Mouse (Mus musculus) splenic B cell, adult 2 months (primary cell): Measurements from ENCODE around the gene Gm28048.

Source experiments
- DNase-seq: peaks from one replicate; pipeline ENCODE4 v3.0.0-alpha.2; 2011; ENCODE audit warnings: low read depth, low spot score
- H3K27me3 ChIP-seq: 2 replicates; pipeline ENCODE4 v1.6.1; 2012; ENCODE audit warnings: mild to moderate bottlenecking, low read length, moderate library complexity, mixed read lengths; ENCODE audit not compliant: control insufficient read depth, poor library complexity, insufficient read depth, severe bottlenecking
- H3K36me3 ChIP-seq: 2 replicates; pipeline ENCODE4 v1.6.1; 2012; ENCODE audit warnings: mild to moderate bottlenecking, low read length, moderate library complexity, mixed read lengths; ENCODE audit not compliant: control insufficient read depth, poor library complexity, insufficient read depth, severe bottlenecking

Gene Gm28048

DNA sequence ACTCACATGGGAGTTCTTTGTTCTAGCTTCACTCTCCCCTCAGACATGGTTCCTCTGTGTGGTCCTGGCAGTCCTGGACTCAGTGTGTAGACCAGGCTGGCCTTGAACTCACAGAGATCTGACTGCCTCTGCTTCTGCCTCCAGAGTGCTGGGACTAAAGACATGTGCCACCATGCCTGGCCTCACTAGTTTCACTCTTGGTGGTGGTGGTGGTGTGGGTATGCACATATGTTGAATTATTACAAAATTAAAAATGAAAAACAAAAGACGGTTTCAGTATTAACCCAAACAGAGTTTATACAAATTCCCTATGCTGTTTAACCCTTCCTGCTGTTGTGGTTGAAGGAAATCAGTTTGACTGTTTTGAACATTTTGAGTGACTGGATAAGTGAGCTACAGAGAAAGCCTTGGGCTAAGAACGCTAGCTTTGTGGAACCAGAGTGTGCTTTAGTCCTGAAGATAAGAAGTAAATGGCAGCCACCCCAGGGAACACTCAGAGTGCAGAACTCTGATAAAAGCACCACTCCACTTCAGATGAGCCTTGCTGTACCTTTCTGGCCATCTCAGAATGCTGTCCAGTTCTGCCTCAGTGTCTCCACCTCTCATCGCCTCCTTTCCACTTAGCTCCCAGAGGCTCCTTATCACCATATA lies 105.1 kb downstream of the Gm28048 start:
- Histone ChIP-seq H3K36me3 (no peaks in the 10 kb centered on the region), H3K27me3 (no peaks in the 10 kb centered on the region)
- no peak for DNase-seq

- H3K36me3 ChIP-seq: no peaks in the 10 kb centered on the region
- DNase-seq: no peak
- H3K27me3 ChIP-seq: no peaks in the 10 kb centered on the region
Measured at GRCm38 (mm10) chr11:22875279-22875678, 106.6 kb downstream of the Gm28048 start.

DNA sequence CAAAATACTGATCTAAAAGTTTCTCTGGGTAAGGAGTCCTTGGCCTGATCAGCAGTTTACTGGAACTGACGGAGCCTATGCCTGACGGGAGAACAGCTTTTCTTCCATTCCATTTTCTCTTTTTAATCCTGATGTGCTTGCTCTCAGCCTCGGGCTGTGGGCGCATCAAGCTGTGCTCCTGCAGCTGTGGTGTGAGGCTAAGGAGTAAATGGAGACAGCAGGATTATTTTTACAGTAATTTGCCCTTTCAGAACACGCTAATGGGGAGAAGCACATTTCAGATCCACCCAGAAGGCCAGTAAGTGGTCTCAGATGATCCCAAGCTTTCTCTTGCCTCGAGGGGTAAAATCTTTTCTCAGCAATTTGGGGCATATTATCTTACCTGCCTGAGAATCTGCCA lies 107.1 kb downstream of the Gm28048 start:
- no peaks in the 10 kb centered on the region for H3K27me3 ChIP-seq
- H3K36me3 ChIP-seq: no peaks in the 10 kb centered on the region
- no peak for DNase-seq

- Histone ChIP-seq H3K36me3 (no peaks in the 10 kb centered on the region), H3K27me3 (no peaks in the 10 kb centered on the region)
- no peak for DNase-seq
Measured at GRCm38 (mm10) chr11:22873383-22873782, 108.5 kb downstream of the Gm28048 start.

DNA sequence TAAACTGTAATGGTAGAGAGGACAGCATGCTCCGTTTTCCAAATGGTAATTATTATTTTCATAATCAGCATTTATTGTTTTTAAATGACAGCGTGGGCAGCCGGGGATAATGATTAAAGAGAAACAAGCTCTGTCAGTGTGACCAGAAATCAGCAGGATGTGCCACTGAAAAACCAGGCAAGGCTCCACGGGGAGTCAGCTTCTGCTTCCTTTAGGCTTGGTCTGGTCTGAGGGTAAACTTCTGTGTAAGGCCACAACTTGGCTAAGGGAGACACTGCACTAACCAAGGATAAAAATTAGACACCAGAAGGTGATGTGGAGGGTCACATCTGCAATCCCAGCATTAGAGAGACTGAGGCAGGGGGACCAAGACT lies 109.6 kb downstream of the Gm28048 start:
- H3K27me3 ChIP-seq: no peaks in the 10 kb centered on the region
- H3K36me3 ChIP-seq: no peaks in the 10 kb centered on the region
- DNase-seq: no peak

DNA sequence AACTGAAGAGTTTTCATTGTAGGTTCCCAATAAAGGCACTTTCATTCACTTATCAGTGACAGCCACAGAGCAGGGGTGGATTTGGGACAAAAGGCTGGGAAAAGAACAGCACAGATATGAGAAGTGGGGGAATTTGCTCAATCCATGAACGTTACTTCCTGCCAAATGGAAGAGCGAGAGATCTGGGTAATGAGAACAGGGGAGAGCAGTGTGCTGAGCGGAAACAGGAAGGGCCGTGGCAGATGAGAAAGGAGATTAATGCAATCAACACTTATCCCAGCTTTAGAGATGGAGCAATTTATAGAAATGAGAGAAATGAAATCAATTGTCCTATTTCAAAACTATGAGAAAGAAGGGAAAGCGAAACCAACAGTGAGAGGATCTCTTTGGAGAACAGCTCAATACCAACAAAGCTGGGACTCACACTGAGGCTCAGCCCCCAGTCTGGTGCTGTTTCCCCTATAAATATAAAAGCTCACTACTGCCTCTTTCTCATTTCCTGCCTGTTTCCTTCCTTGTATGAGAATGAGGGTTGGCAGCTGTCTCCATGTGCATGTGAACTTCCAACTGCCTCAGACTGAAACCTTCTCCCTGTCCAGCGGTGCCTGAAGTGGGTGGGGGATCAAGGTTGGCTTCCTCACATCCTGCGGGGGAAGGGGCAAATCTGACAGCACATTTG lies 110.1 kb downstream of the Gm28048 start:
- Histone ChIP-seq H3K27me3 (no peaks in the 10 kb centered on the region), H3K36me3 (no peaks in the 10 kb centered on the region)
- peak; percentile 46 for DNase-seq

DNA sequence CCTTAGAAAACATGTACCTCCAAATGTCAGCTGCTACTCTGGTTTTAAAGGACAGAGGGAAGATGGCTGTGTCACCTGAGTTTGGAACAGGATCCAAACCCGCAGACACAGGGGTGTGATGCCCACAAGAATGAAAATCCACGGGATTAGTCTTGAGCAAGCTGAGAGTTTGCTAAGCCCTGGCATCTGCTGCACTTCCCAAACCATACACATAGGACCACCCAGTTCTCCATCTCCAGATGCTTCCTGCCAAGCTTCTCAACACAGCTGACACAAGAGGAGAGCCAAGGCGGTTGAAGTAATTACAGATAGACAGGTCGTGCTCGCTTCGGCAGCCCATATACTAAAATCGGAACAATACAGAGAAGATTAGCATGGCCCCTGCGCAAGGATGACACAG lies 113.3 kb downstream of the Gm28048 start:
- Histone ChIP-seq H3K36me3 (no peaks in the 10 kb centered on the region), H3K27me3 (no peaks in the 10 kb centered on the region)
- no peak for DNase-seq

DNA sequence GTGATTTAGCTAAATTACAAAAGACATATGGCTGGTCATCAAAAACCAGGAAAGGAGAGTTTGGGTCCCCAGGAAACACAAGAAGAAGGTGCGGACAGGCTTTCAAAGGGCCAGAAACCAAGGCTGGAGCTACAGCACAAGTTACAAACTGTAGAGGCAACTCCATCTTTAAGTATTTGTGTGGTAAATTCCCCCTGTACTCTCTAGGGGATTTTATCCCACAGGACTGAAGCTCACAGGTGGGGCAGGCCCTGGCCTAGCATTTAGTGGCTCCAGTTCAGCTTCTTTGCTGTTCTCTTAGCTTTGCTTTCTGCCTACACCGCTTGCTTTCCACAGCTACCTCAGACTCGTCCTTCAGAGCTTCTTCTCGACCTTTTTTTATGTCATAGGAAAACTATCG lies 114.2 kb downstream of the Gm28048 start:
- DNase-seq: no peak
- no peaks in the 10 kb centered on the region for H3K36me3 ChIP-seq
- no peaks in the 10 kb centered on the region for H3K27me3 ChIP-seq

DNA sequence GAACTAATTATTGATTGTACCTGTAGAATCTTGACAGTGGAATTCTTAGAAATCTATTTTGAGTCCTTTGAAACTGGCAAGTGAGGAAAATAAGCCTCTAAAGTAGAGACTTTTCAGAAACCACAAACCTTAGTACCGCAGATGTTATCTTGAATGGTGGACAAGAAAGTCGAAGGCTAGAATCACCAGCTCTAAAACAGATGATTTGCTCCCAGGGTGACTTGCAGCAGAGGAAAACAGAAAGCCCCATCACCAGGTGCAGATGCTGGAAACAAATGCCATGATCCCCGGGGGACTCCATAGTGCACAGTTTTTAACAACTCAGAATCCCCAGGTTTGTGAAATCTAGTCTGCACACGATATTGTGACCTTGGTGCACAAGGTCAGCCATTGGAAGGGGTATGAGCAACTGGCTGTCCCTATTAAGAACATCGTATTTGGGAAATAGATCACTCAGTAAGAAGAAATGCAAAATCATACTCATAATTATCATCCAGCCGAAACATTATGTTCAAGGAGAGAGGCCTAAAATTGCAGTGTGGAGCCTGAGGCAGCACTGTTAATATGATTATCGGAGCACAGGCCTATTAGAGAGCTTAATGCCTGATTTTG lies 116.1 kb downstream of the Gm28048 start:
- no peak for DNase-seq
- Histone ChIP-seq H3K36me3 (no peaks in the 10 kb centered on the region), H3K27me3 (no peaks in the 10 kb centered on the region)

- DNase-seq: no peak
- Histone ChIP-seq H3K27me3 (no peaks in the 10 kb centered on the region), H3K36me3 (no peaks in the 10 kb centered on the region)
Measured at GRCm38 (mm10) chr11:22864305-22865060, 117.4 kb downstream of the Gm28048 start.

DNA sequence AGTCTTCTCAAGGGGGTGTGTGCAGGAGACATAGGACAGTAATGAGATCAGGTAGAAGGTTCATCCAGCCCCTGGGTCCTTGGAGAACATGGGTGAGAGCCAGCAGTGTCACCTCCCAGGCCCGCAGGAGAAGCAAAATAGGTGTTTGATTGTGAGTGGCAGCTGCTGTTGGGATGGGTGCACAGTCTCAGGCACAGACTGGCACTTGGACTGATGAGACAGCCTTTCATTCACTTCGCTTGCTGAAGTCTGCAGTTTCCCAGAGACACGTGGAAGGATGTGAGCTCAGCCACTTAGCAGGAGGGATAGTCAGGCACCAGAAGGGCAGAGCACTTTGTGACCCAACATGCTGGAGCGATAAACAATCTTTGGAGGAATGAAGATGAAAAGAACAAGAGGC lies 118.3 kb downstream of the Gm28048 start:
- Histone ChIP-seq H3K36me3 (no peaks in the 10 kb centered on the region), H3K27me3 (no peaks in the 10 kb centered on the region)
- DNase-seq: no peak

DNA sequence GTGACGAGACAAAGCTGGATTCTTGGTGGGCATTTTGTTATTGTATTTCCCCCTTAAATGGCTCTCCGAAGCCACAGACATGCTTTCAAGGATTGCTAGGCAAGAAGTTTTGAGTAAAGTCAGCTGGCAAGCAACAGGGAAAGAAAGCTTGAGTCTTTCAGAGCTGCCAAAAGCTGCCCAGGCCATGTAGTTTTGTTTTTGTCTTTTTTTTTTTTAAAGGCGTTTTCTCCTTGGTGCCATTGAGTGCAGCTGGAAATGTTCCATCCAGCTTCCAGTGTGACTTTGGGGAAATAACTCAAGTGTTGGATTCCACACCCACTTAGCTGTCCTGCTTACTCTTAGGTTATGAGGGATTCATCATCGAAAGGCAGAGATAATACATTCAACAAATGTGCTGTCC lies 120.6 kb downstream of the Gm28048 start:
- no peak for DNase-seq
- H3K36me3 ChIP-seq: no peaks in the 10 kb centered on the region

DNA sequence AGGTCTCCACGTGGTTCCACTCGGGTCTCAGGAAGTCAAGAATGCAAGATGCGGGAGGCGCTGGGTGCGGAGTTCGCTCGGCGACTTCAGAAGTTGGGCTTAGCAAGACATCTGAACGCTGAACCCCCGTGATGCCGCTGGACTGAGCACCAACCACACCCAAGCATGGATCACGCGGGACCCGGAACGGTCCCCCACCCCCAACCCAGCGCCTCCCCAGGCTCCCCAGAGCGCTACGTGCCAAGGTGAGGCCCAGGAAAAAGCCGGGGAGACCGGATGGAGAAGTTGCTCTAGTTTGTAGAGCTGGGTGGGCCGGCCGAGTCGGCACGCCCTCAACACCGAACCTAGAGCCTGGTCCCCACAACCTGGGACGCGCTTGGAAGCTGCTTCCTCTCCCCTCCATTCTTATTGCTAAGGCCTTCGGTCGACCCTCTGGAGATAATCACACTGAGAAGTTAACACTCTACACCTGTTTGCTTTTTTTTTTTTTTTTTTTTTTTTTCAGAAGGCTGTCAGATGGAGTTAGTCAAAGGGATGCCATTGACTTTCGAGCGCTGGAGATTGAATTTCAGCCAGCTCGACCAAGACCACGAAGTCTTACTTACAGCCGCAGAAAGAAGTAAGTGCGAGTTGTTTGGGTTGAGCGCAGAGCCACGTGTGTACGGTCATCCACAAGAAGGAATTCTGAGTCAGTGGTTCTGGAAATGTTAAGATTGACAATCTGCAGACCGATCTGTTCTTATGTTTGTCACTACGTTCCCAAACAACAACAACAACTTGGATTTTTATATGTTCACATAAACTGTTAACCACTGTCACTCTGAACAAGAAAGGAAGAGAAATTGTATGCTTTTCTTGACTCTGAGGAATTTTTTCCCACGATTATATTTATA lies 121.3 kb downstream of the Gm28048 start, which contains the start of gene B3gnt2:
B3gnt2 (minus strand) TSS at position 627 of the 893 bp plus-strand sequence.
- peak; percentile 63 for DNase-seq
- Histone ChIP-seq H3K27me3 (no peaks in the 10 kb centered on the region), H3K36me3 (no peaks in the 10 kb centered on the region)

More for the DNA sequence above, 120.6 kb downstream of the Gm28048 start:
- no peaks in the 10 kb centered on the region for H3K27me3 ChIP-seq

GRCm38 (mm10) chr11:22859633-22860334 lies 122.1 kb downstream of the Gm28048 start:
- Histone ChIP-seq H3K27me3 (no peaks in the 10 kb centered on the region), H3K36me3 (no peaks in the 10 kb centered on the region)
- peak; percentile 87 for DNase-seq
